Mouse (Mus musculus): ENCODE results near the gene Mdfic.

Gene Mdfic

GRCm38 (mm10) chr6:15792680-15793601, 72.5 kb downstream of the Mdfic start:
- no peak for DNase-seq (ENCODE audit: low spot score)

- peak; percentile 53 for DNase-seq (ENCODE audit: low spot score)
These were observed 73.3 kb downstream of the Mdfic start for GRCm38 (mm10) chr6:15793602-15794345.

GRCm38 (mm10) chr6:15794801-15795200, 74.3 kb downstream of the Mdfic start:
- no peak for DNase-seq (ENCODE audit: low spot score)

GRCm38 (mm10) chr6:15807382-15807781, 86.9 kb downstream of the Mdfic start:
- DNase-seq (ENCODE audit: low spot score): no peak

- DNase-seq (ENCODE audit: low spot score): no peak
These were observed 104.8 kb downstream of the Mdfic start for GRCm38 (mm10) chr6:15825236-15825635.

GRCm38 (mm10) chr6:15829812-15830211, 109.4 kb downstream of the Mdfic start:
- no peak for DNase-seq (ENCODE audit: low spot score)

- no peak for DNase-seq (ENCODE audit: low spot score)
These were observed 110.2 kb downstream of the Mdfic start for GRCm38 (mm10) chr6:15830651-15831050.

GRCm38 (mm10) chr6:15837695-15838094, 117.2 kb downstream of the Mdfic start:
- DNase-seq (ENCODE audit: low spot score): no peak

GRCm38 (mm10) chr6:15839831-15840230, 119.4 kb downstream of the Mdfic start:
- no peak for DNase-seq (ENCODE audit: low spot score)

GRCm38 (mm10) chr6:15840429-15840828, 120.0 kb downstream of the Mdfic start:
- no peak for DNase-seq (ENCODE audit: low spot score)

- DNase-seq (ENCODE audit: low spot score): no peak
These were observed 121.2 kb downstream of the Mdfic start for GRCm38 (mm10) chr6:15841476-15842209.

GRCm38 (mm10) chr6:15843295-15843694, 122.8 kb downstream of the Mdfic start:
- no peak for DNase-seq (ENCODE audit: low spot score)

GRCm38 (mm10) chr6:15845711-15846342, 125.4 kb downstream of the Mdfic start:
- DNase-seq (ENCODE audit: low spot score): no peak

All from ovary, postnatal 14 days (tissue).